Mouse (Mus musculus) lung, adult 2 months (tissue): Measurements from ENCODE around the gene Hcn1.

Experiments used
- CTCF ChIP-seq: fragments of 200-500 bp; IDR thresholded peaks from 2 replicates; pipeline ENCODE4 v1.5.1; 2011; ENCODE audit warnings: mild to moderate bottlenecking, low read length, control low read depth; ENCODE audit not compliant: insufficient read depth
- POLR2A ChIP-seq: fragments of 200-500 bp; IDR thresholded peaks from 2 replicates; pipeline ENCODE4 v1.6.1; 2011; ENCODE audit warnings: low read depth, mild to moderate bottlenecking, control low read depth, low read length, borderline replicate concordance; ENCODE audit errors: extremely low read depth

GRCm38 (mm10) chr13:117838264-117838663 is 236.1 kb downstream of the Hcn1 start:
- TF ChIP-seq CTCF = no peak
- TF ChIP-seq POLR2A = no peak
